Comparison of ENCODE assay signal across 20 mouse cellular contexts in the genomic region with DNA sequence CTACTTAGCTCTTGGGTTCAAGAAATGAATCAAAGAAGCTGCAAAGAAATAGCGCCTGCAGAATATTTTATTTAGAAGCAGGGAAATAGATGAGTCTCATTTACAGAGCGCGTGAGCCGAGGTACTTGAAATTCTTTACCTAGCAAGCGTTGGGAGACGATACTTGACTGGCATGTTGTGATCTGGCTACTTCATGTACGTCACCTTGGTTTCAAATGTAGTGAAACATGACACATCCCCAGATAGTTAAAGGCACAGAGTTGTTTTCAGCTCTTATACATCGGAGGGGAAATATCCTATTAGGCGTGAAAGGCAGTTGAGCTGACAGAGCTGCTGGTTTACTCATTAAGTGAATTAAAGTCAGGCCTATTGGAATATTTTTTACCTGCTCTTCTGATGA.
A peak's percentile ranks its signal among the peaks of the same experiment; 100 is the strongest.
DNase-seq lines count a peak whose midpoint lies in the region; ATAC-seq and TF ChIP-seq lines count a peak whose summit lies in the region.
"Had no signal": no experiment of that assay in that cellular context is flagged by ENCODE, and none has a peak within 500 bp of the region (broad histone marks: within the 10 kb centered on the region; RNA-seq: fewer than 3 reads in every experiment).

No protein-coding gene starts in this region.

- no peak overlapping the region for H3K9ac ChIP-seq in embryonic facial prominence, embryonic 14.5 days (ENCODE audit: low read depth, low read length)
- no peak overlapping the region for H3K9ac ChIP-seq in hindbrain, embryonic 14.5 days
- no peak overlapping the region for H3K9ac ChIP-seq in hindbrain, embryonic 16.5 days (ENCODE audit: low read depth, low read length)
- no peak overlapping the region for H3K9ac ChIP-seq in lung, embryonic 14.5 days
- H3K9ac ChIP-seq: embryonic facial prominence, embryonic 13.5 days; forebrain, embryonic 15.5 days; limb, embryonic 15.5 days; liver, embryonic 14.5 days; midbrain, embryonic 12.5 days had no signal

- no peak overlapping the region for H3K27ac ChIP-seq in embryonic facial prominence, embryonic 14.5 days (replicated peaks; ENCODE audit: low read depth, low read length)
- H3K27ac ChIP-seq in embryonic facial prominence, embryonic 10.5 days (replicated peaks), result no peak overlapping the region
- 0 out of 2 replicates have a peak overlapping the region, but pooled peaks have one; percentile 26 for H3K27ac ChIP-seq in hindbrain, embryonic 14.5 days
- H3K27ac ChIP-seq in hindbrain, embryonic 16.5 days (ENCODE audit: low read depth, low read length), result no peak overlapping the region
- H3K27ac ChIP-seq in lung, embryonic 14.5 days (ENCODE audit: low read depth), result 0 out of 2 replicates have a peak overlapping the region, but pooled peaks have one; percentile 1
- H3K27ac ChIP-seq: embryonic facial prominence, embryonic 13.5 days; forebrain, embryonic 15.5 days; limb, embryonic 15.5 days; liver, embryonic 14.5 days; midbrain, embryonic 12.5 days had no signal

- no peak overlapping the region for H3K4me2 ChIP-seq in embryonic facial prominence, embryonic 14.5 days (ENCODE audit: low read depth, low read length)
- no peak overlapping the region for H3K4me2 ChIP-seq in hindbrain, embryonic 14.5 days (replicated peaks)
- no peak overlapping the region for H3K4me2 ChIP-seq in hindbrain, embryonic 16.5 days (ENCODE audit: low read length)
- H3K4me2 ChIP-seq in lung, embryonic 14.5 days, result no peak overlapping the region
- H3K4me2 ChIP-seq: embryonic facial prominence, embryonic 13.5 days; forebrain, embryonic 15.5 days; limb, embryonic 15.5 days; midbrain, embryonic 12.5 days had no signal

- no peaks in the 10 kb centered on the region for H3K36me3 ChIP-seq in embryonic facial prominence, embryonic 14.5 days (ENCODE audit: control insufficient read depth, insufficient read depth, low read length)
- H3K36me3 ChIP-seq in embryonic facial prominence, embryonic 10.5 days (replicated peaks), result no peaks in the 10 kb centered on the region
- no peaks in the 10 kb centered on the region for H3K36me3 ChIP-seq in hindbrain, embryonic 14.5 days (replicated peaks; ENCODE audit: control insufficient read depth, insufficient read depth)
- H3K36me3 ChIP-seq in hindbrain, embryonic 16.5 days (ENCODE audit: control insufficient read depth, insufficient read depth, low read length), result no peaks in the 10 kb centered on the region
- no peaks in the 10 kb centered on the region for H3K36me3 ChIP-seq in lung, embryonic 14.5 days (ENCODE audit: insufficient read depth)
- H3K36me3 ChIP-seq: embryonic facial prominence, embryonic 13.5 days; forebrain, embryonic 15.5 days; limb, embryonic 15.5 days; midbrain, embryonic 12.5 days had no signal

- H3K4me1 ChIP-seq in embryonic facial prominence, embryonic 14.5 days (ENCODE audit: control insufficient read depth, insufficient read depth, low read length), result peaks cover 6% of the 10 kb centered on the region; the same call in 1 of the 2 replicates
- peaks cover 8% of the 10 kb centered on the region for H3K4me1 ChIP-seq in embryonic facial prominence, embryonic 10.5 days
- no peaks in the 10 kb centered on the region; the same call in 1 of the 2 replicates for H3K4me1 ChIP-seq in hindbrain, embryonic 14.5 days (replicated peaks; ENCODE audit: control insufficient read depth, insufficient read depth, low read length)
- H3K4me1 ChIP-seq in hindbrain, embryonic 16.5 days (ENCODE audit: control insufficient read depth, insufficient read depth, low read depth, low read length), result no peaks in the 10 kb centered on the region
- no peaks in the 10 kb centered on the region for H3K4me1 ChIP-seq in lung, embryonic 14.5 days (ENCODE audit: insufficient read depth)
- H3K4me1 ChIP-seq: forebrain, embryonic 15.5 days; limb, embryonic 15.5 days had no signal

- H3K4me3 ChIP-seq in embryonic facial prominence, embryonic 14.5 days (ENCODE audit: low read depth, low read length), result no peak overlapping the region
- H3K4me3 ChIP-seq in embryonic facial prominence, embryonic 10.5 days, result no peak overlapping the region
- H3K4me3 ChIP-seq in hindbrain, embryonic 14.5 days (replicated peaks; ENCODE audit: low read length), result no peak overlapping the region
- no peak overlapping the region for H3K4me3 ChIP-seq in hindbrain, embryonic 16.5 days (ENCODE audit: low read length)
- no peak overlapping the region for H3K4me3 ChIP-seq in lung, embryonic 14.5 days (ENCODE audit: low read depth, low read length)
- H3K4me3 ChIP-seq: embryonic facial prominence, embryonic 13.5 days; forebrain, embryonic 15.5 days; limb, embryonic 15.5 days; midbrain, embryonic 12.5 days had no signal

- TF ChIP-seq CTCF in lung, embryonic 14.5 days (IDR thresholded peaks at IDR 0.05; ENCODE audit: low read depth), result no peak

- 70% methylated on average over 9 of the region's 9 CpGs for WGBS in embryonic facial prominence, embryonic 14.5 days
- 79% methylated on average over 9 of the region's 9 CpGs for WGBS in embryonic facial prominence, embryonic 10.5 days
- WGBS in hindbrain, embryonic 14.5 days, result 77% methylated on average over 9 of the region's 9 CpGs
- WGBS in hindbrain, embryonic 16.5 days, result 76% methylated on average over 9 of the region's 9 CpGs
- 52% methylated on average over 9 of the region's 9 CpGs for WGBS in lung, embryonic 14.5 days

- ATAC-seq in embryonic facial prominence, embryonic 14.5 days (ENCODE audit: low read depth), result no peak
- ATAC-seq in hindbrain, embryonic 14.5 days (ENCODE audit: low FRiP score), result no peak
- ATAC-seq in hindbrain, embryonic 16.5 days, result no peak
- ATAC-seq in lung, embryonic 14.5 days (ENCODE audit: insufficient read depth), result no peak
- ATAC-seq: activated CD4-positive, CD25-positive, alpha-beta regulatory T cell, adult 4 months; forebrain, embryonic 15.5 days had no signal

- no peaks in the 10 kb centered on the region for H3K9me3 ChIP-seq in embryonic facial prominence, embryonic 14.5 days (ENCODE audit: control insufficient read depth, low read length)
- no peaks in the 10 kb centered on the region for H3K9me3 ChIP-seq in embryonic facial prominence, embryonic 10.5 days
- no peaks in the 10 kb centered on the region for H3K9me3 ChIP-seq in hindbrain, embryonic 14.5 days (ENCODE audit: control insufficient read depth, low read length)
- H3K9me3 ChIP-seq in hindbrain, embryonic 16.5 days (ENCODE audit: control insufficient read depth, low read length), result no peaks in the 10 kb centered on the region
- no peaks in the 10 kb centered on the region for H3K9me3 ChIP-seq in lung, embryonic 14.5 days (ENCODE audit: low read depth, low read length)
- H3K9me3 ChIP-seq: embryonic facial prominence, embryonic 13.5 days; forebrain, embryonic 15.5 days; limb, embryonic 15.5 days; midbrain, embryonic 12.5 days had no signal

- no peaks in the 10 kb centered on the region for H3K27me3 ChIP-seq in embryonic facial prominence, embryonic 14.5 days (replicated peaks; ENCODE audit: control insufficient read depth, insufficient read depth, low read length)
- no peaks in the 10 kb centered on the region for H3K27me3 ChIP-seq in embryonic facial prominence, embryonic 10.5 days (replicated peaks; ENCODE audit: low read depth, poor library complexity, severe bottlenecking)
- no peaks in the 10 kb centered on the region for H3K27me3 ChIP-seq in hindbrain, embryonic 14.5 days (ENCODE audit: control insufficient read depth, insufficient read depth, low read length)
- H3K27me3 ChIP-seq in hindbrain, embryonic 16.5 days (replicated peaks; ENCODE audit: control insufficient read depth, insufficient read depth, low read length), result no peaks in the 10 kb centered on the region
- H3K27me3 ChIP-seq in lung, embryonic 14.5 days (ENCODE audit: insufficient read depth, low read length), result no peaks in the 10 kb centered on the region
- H3K27me3 ChIP-seq: embryonic facial prominence, embryonic 13.5 days; forebrain, embryonic 15.5 days; limb, embryonic 15.5 days; midbrain, embryonic 12.5 days had no signal

- DNase-seq in embryonic facial prominence, embryonic 14.5 days (ENCODE audit: low spot score), result peak; percentile 13
- DNase-seq in embryonic facial prominence, embryonic 10.5 days (ENCODE audit: low spot score), result no peak
- no peak for DNase-seq in hindbrain, embryonic 14.5 days (ENCODE audit: low spot score)
- peak; percentile 28 for DNase-seq in lung, embryonic 14.5 days
- no peak for DNase-seq in lung, postnatal 10 days
- DNase-seq in retina, embryonic 14.5 days (ENCODE audit: low spot score), result peak; percentile 10
- DNase-seq in retina, postnatal 1 day, result no peak
- DNase-seq: adrenal gland, adult 8-10 months; cerebellum, adult 18-20 months; cerebellum, postnatal 14 days; layer of hippocampus, adult 9-11 months; left cerebral cortex, postnatal 4 days; right cerebral cortex, postnatal 14 days had no signal

Comparison
In these comparisons a context has a peak if more than half of its experiments do, and no peak if none do; other contexts are left out.
1. DNase-seq: peak in embryonic facial prominence, embryonic 14.5 days (single experiment), lung, embryonic 14.5 days (single experiment) and retina, embryonic 14.5 days (single experiment); none in embryonic facial prominence, embryonic 10.5 days (single experiment), hindbrain, embryonic 14.5 days (single experiment), lung, postnatal 10 days (single experiment) and retina, postnatal 1 day (single experiment).
2. H3K27ac ChIP-seq: peak in hindbrain, embryonic 14.5 days (single experiment) and lung, embryonic 14.5 days (single experiment); none in embryonic facial prominence, embryonic 14.5 days (single experiment), embryonic facial prominence, embryonic 10.5 days (single experiment) and hindbrain, embryonic 16.5 days (single experiment).